Mouse (Mus musculus): ENCODE data around the gene Yju2. TPM values are rescaled to one million over a fixed set of nuclear protein-coding genes. Genes with fewer than 3 reads are reported as not detected.
A peak's percentile ranks its signal among the peaks of the same experiment; 100 is the strongest.

Yju2 gene
- total RNA-seq, 2 experiments from 2014 or later: 12.8 TPM

DNA sequence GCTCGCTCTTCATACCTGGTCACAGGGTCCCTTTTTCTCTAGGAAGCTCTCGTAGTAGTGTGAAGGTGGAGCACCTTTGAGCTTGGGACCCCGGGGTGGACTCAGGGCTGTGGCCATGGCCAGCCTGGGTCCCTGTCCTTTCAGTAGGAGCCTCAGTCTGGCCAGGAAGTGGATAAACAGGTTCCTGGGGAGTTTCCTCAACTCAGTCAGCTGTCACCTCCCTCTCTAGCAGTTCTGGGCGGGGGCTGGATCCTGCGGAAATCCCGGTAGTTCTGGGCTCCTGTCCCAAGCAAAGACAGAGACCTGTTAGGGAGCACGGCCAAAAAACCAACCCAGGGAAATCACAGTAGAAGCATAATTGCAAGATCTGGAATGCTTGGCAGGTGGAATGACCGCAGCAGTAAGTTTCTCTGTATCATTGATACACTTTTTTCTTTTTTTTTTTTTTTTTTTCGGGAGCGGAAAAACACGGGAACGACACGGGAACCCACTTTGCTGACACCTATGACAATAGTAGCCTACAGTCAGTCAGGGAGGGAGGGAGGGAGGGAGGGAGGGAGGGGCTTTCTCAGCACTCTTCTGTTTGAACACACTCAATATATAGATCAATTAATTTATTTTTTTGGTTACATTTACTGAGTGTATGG lies 46.6 kb downstream of the Yju2 start, which contains the start of the genes Stap2 and Mpnd:
TSS of gene Stap2 (minus strand) at position 170 of the 647 bp plus-strand sequence.
TSS of gene Mpnd (plus strand) at position 297 of the 647 bp plus-strand sequence.
- intact Hi-C loops (cut with DNase I): no loop called here
- DNase-seq: peak; percentile 62 to 63

DNA sequence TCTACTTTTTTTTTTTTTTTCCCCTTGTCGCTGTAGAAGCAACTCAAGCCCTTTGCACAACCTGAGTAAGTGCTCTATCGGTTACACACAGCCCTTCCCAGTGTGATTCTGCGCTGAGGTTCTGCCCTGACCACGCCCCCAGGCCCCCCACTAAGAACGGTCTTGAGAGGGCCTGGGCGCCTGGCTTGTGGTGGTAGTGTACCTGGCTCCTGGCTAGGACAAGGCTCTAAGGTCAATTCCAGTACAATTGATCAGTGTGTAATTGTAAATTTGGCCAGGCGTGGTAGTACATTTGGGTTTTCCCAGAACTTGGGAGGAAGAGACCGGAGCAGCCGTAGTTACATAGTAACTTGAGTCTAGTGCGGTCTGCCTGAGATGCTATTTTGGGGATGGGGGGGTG lies 48.1 kb downstream of the Yju2 start:
- intact Hi-C loops (cut with DNase I): no loop called here
- no peak for DNase-seq

DNA sequence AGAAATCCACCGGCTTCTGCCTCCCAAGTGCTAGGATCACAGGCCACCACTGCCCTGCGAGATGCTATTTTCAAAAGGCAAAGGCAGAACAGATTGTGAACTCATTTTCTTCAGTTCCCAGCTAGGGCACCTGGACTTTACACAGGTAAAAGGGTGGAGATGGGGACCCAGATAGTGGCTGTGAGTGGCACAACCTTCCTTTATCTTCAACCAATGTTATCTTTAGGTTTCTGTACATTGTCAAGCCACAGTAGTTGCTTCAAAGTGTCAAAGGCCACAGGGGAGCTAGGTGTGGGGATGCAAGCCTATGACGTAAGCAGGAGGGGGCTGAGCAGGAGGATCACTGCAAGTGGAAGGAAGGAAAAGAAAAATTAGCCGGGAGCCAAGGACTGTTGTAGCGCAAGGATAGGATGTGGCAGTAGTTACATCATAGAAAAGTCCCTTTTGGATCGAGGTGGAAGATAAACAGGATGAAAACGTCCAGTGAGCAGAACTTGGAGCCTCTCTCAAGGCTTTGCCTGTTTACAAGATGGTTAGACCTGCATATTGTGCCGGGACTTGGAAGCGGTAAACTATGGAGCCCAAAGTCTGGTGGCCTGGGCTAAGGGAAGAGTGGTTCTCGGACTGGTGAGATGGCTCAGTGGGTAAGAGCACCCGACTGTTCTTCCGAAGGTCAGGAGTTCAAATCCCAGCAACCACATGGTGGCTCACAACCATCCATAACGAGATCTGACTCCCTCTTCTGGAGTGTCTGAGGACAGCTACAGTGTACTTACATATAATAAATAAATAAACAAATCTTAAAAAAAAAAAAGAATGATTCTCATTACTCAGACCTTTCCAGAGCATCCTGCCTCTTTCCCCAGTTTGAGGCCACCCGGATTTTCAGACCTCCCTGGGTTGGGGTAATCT lies 48.8 kb downstream of the Yju2 start:
- intact Hi-C loops (cut with DNase I): no loop called here
- no peak for DNase-seq

DNA sequence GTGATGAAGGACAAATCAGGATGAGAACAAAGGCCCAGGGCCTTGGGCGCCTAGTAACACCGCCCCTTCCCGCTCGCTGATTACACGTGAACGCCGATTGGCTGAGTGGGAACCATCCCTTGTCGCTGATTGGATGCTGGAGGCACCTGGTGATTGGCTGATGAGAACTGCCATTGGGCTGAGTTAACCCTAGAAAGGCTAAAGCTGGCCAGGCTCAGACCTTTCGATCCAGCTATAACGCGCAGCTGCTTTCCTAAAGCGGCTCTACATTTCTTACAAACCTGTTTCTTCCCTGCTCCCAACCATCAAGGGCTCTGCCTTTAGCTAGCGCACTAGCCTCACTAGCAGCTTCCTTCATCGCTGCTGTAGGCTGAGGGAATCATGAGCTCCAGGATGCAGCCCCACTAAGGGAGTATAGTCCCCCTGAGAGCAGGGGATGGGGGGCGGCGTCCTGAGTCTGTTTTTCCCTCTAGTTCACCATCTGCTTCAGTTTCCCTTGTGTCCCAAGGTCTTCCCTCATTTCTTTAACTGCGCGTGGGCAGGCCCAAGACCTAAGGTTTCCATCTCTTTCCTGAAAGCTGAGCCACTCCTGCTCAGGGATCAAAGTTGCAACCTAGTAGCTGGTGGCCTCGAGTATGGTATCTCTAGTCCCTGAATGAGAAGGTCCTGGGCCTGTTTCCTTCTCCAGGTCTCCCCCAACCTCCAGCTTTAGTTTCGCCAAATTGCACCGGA lies 49.6 kb downstream of the Yju2 start:
- intact Hi-C loops (cut with DNase I): no loop called here
- DNase-seq: peak; percentile 96

DNA sequence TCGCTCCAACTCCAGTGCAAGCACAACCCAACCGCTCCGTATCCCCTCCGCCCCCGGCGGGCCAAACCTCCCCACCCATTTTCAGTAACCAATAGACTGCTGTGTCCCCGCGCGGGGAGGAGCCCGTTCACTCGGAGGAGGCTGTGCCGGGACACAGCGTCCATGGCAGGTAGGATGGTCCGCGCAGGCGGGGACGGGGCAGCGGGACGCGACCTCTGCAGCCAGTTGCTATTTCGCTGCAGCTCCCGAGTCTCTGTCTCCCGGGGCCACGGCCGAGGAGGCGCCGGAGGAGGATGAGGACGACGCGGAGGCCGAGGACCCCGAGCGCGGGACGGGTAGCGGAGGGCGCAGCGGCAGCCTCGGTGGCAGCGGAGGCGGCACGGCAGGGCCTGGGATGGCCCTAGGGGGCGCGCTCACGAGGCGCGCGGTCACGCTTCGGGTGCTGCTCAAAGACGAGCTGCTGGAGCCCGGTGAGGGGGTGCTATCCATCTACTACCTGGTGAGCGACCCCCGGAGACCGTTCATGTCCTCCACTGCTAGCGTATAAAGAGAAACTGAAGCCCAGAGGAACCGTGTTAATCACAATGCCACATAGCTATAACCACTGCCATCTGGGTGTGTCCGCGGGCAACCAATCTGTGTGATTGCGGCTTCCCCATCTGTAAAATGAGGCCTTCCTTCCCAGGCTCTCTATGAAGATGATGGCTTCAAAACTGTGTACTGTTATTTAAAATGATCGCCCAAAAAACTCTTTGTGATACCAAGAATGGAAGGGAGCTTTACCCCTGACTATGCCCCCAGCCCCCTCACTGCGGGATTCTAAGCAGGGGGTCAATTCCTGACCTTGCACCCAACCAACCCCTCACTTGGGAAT lies 50.4 kb downstream of the Yju2 start:
- DNase-seq: peak; percentile 93 to 94
- intact Hi-C loops (cut with DNase I): no loop called here

DNA sequence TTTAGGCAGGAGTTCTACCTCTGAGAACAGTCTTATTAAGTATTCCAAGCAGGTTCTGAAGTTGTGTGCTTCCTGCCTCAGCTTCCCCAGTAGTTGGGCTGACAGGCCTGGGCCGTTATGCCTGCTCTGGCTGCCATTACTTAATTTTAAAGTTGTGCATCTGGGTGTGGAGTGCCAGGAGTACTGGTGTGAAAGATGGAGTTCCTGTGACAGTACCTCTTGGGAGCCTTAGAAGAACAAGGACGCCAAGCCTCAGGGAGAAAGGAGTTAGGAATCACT lies 51.0 kb downstream of the Yju2 start:
- intact Hi-C loops (cut with DNase I): loop anchor here (1.0 kb wide), 1 partner anchor 34 kb away; no protein-coding TSS in a partner anchor
- DNase-seq: no peak

DNA sequence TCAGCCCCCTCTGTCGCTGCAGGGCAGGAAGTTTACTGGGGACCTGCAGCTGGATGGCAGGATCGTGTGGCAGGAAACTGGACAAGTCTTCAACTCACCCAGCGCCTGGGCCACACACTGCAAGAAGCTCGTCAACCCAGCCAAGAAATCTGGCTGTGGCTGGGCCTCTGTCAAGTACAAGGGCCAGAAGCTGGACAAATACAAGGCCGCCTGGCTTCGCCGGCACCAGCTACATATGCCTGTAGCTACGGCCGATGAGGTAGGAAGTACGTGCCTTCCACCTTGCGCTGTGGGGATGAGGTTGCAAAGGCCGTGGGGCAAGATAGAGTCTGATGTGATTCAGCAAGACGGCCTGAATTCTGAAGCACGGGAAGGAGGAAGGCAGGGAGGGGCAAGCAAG lies 51.4 kb downstream of the Yju2 start:
- DNase-seq: no peak
- intact Hi-C loops (cut with DNase I): loop anchor here (1.0 kb wide), 1 partner anchor 34 kb away; no protein-coding TSS in a partner anchor

DNA sequence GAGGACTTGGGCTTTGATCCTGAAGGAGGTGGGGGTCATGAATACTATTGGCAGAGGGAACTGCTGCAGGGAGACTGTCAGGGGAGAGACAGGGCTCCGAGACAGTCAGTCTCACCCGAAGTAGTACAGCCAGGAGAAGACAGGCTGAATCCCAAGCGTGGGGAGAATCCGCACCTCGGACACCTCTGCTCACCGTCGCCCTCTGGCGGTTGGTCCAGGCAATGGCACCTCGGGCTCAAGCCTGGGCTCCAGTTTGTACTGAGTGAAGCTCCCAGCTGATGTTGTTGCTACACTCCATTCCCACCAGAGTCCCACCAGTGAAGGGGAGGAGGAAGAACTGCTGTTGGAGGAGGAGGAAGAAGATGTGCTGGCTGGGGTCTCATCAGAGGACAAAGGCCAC lies 51.8 kb downstream of the Yju2 start:
- DNase-seq: peak; percentile 73 to 90
- intact Hi-C loops (cut with DNase I): loop anchor here (1.0 kb wide), 1 partner anchor 34 kb away; no protein-coding TSS in a partner anchor

DNA sequence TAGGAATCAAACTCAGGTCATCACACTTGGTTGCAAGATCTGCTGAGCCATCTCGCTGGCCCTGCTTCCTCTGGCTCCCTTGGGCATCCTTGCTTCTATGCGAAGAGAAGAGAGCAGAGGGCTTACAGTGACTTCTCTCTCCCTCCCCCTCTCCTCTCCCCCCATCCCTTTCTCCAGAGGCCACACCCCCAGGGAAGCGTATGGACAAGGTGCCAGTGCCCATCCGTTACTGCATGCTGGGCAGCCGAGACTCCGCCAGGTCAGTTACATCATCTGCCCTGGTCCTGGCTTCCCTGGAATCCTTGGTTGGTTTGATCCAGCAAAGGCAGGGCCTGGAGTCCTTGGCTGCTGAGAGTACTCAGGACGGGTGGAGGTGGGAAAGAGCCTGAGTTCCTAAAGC lies 52.5 kb downstream of the Yju2 start:
- intact Hi-C loops (cut with DNase I): no loop called here
- DNase-seq: no peak

DNA sequence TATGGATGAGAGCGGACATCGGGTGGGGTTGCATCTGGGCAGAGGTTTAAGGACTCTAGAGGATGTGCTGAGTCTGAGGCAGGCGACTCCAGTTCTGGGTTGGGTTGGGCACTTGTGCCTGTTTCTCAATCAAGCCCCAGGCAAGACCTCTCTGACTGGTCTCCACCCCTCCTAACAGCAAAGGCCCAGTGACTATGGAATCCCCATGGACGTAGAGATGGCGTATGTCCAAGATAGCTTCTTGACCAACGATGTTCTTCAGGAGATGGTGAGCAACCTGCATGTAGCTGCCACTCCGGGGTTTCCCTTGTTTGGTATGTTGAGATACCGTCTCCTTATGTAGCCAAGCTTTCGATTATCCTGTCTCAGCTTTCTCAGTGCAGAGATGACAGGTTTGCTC lies 56.4 kb downstream of the Yju2 start:
- DNase-seq: no peak
- intact Hi-C loops (cut with DNase I): no loop called here

DNA sequence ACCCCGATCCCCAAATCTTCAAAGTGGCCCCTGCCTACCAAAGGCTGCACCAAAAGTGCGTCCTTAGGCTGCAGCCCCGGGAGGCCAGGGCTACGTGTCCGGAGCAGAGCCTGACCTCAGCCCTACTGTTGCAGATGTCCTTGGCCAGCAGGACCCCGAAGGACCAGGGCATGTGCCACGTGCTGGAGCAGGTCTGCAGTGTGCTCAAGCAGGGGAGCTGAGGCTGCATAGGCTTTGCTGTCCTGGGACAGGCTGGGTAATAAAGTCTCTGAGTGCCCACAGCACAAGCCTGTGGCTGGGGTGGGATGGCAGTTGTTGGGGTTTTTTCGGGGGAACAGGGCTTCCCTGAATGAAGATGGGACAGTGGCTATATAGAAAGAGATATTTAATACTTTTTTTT lies 57.5 kb downstream of the Yju2 start:
- intact Hi-C loops (cut with DNase I): no loop called here
- DNase-seq: no peak

DNA sequence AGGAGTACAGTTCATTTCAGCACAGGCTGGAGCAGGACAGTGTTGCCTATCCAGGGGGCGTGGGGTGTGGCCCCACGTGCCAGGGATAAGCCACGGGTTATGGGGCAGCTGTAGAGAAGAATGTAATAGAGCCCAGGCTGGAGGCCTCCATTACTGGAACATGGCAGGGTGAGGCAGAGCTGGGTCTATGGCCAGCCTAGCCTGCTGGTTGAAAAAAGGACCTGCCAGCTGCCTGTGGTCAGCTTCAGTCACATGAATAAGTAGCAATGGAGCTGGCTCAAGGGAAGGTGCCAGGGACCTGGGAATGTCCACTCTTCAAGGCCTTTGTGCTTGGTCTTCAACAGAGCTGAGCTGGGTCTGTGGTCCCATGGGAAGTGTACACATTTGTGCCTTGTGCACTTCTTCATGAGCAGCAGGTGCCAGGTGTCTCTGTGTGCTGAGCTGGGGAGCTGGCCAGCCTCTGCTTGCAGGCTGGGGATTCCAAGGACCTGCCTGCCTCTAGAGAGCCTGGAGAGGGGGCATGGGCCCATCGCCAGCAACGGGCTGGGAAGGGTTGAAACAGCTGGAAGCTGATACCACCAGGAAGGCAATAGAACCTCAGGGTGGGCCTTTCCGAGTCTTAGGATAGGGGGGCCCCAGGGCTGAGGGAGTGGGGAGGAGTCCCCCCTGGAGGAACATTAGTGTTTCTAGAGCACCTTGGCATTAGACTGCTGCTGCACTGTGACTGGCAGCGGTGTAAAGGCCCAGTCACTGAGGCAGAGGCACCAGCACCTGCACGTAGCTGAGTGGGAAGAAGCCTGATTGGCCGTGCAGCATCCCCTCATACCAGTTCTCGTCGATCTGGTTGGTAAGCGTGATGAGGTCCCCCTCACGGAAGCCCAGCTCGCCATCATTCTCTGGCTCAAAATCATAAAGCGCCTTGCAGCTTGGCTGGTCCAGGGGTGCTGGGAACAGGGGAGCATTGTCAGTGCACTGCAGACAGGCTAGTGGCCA lies 58.2 kb downstream of the Yju2 start:
- intact Hi-C loops (cut with DNase I): no loop called here
- DNase-seq: no peak

DNA sequence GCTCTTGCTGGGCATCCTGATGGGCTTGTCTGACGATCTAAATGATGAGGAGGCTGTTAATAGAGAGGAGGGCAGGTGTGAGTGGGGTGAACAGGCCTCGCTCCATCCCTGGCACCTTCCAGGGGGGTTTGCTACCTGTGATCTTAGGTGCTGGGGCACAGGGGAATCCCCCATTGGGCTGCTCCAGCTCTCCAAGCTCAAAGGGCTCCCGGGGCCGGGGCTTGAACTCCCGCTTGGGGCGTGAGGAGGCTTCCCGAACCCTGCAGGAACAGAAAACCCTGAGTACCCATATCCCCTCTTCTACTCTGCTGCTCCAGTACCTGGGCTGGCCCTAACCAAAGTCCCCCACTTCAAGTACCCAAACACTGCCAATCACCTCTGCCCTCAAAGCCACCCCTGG lies 58.9 kb downstream of the Yju2 start:
- intact Hi-C loops (cut with DNase I): no loop called here
- DNase-seq: no peak

Other genes with a start within 250 kb of the Yju2 start
- gene Pot1b, start 246.5 kb upstream of the Yju2 start, total RNA-seq (2021): 1 to 10 TPM; 3.5 to 4.3 TPM
- gene Adgre4, start 209.1 kb upstream of the Yju2 start, total RNA-seq (2021): under 1 TPM; 0.07 to 0.45 TPM
- gene Zfp119a, start 80.2 kb upstream of the Yju2 start, total RNA-seq (2021): 1 to 10 TPM; 5.5 to 5.6 TPM
- gene Zfp959, start 67.0 kb upstream of the Yju2 start, total RNA-seq (2021): 1 to 10 TPM; 4.9 to 5.3 TPM
- gene Zfp119b, start 9.6 kb upstream of the Yju2 start, total RNA-seq (2021): 1 to 10 TPM; 4.4 to 4.5 TPM
- under 1 TPM; 0.22 to 0.82 TPM for gene Ebi3, start 6.5 kb upstream of the Yju2 start, total RNA-seq (2021)
- gene Shd, start 11.4 kb downstream of the Yju2 start, total RNA-seq (2021): 1 to 10 TPM; 1.8 to 3.4 TPM
- under 1 TPM in 1 of 2 experiments, not detected in 1; 0.31 TPM for gene Fsd1, start 27.4 kb downstream of the Yju2 start, total RNA-seq (2021)
- 10 to 100 TPM; 17.8 to 18.8 TPM for gene Stap2, start 46.5 kb downstream of the Yju2 start, total RNA-seq (2021)
- 10 to 100 TPM; 47.4 to 50.1 TPM for gene Mpnd, start 46.6 kb downstream of the Yju2 start, total RNA-seq (2021)
- gene Sh3gl1, start 77.5 kb downstream of the Yju2 start, total RNA-seq (2021): 10 to 100 TPM; 32.0 to 33.9 TPM
- 1 to 10 TPM; 5.2 to 6.3 TPM for gene Chaf1a, start 81.3 kb downstream of the Yju2 start, total RNA-seq (2021)
- gene Ubxn6, start 115.9 kb downstream of the Yju2 start, total RNA-seq (2021): 10 to 100 TPM; 50.9 to 57.4 TPM
- 10 to 100 TPM; 38.9 to 42.2 TPM for gene Hdgfl2, start 120.5 kb downstream of the Yju2 start, total RNA-seq (2021)
- 100 to 1,000 TPM in 1 of 2 experiments, 10 to 100 TPM in 1; 80.9 to 155 TPM for gene Plin4, start 150.7 kb downstream of the Yju2 start, total RNA-seq (2021)
- gene Plin5, start 158.5 kb downstream of the Yju2 start, total RNA-seq (2021): 100 to 1,000 TPM; 126 to 166 TPM
- gene Lrg1, start 162.9 kb downstream of the Yju2 start, total RNA-seq (2021): 10 to 100 TPM; 12.6 to 25.2 TPM
- gene Sema6b, start 181.2 kb downstream of the Yju2 start, total RNA-seq (2021): 10 to 100 TPM; 11.3 to 13.7 TPM
- gene Tnfaip8l1, start 203.4 kb downstream of the Yju2 start, total RNA-seq (2021): 1 to 10 TPM; 5.8 to 8.4 TPM
- 10 to 100 TPM; 36.6 to 40.3 TPM for gene Mydgf, start 224.8 kb downstream of the Yju2 start, total RNA-seq (2021)

All from heart, postnatal 10 days (tissue).